Mouse (Mus musculus) liver, postnatal 0 days (tissue): Measurements from ENCODE around the gene Gadd45b. TPM values are rescaled to one million over a fixed set of nuclear protein-coding genes. Genes with fewer than 3 reads are reported as not detected.

Experiments used
- ATAC-seq: fragments of 200-750 bp; cut with Nextera tagmentation; 2 replicates; pipeline ENCODE4 v1.8.0; 2017; ENCODE audit warnings: mild to moderate bottlenecking, moderate library complexity
- DNase-seq: peaks from one replicate; pipeline ENCODE4 v3.0.0-alpha.2; 2016
- H3K27ac ChIP-seq: fragments of 300-500 bp; sonication (generic); 2 replicates; pipeline ENCODE4 v1.5.1; 2014; ENCODE audit warnings: antibody characterized with exemption, moderate library complexity, mild to moderate bottlenecking, low read depth
- H3K27me3 ChIP-seq: fragments of 300-500 bp; sonication (generic); 2 replicates; pipeline ENCODE4 v1.6.1; 2014; ENCODE audit warnings: low read length, control low read depth, mixed read lengths; ENCODE audit not compliant: insufficient read depth
- H3K36me3 ChIP-seq: fragments of 300-500 bp; sonication (generic); replicated peaks from 2 replicates; pipeline ENCODE4 v1.6.1; 2014; ENCODE audit warnings: mild to moderate bottlenecking, control low read depth, low read length, moderate library complexity, mixed read lengths; ENCODE audit not compliant: insufficient read depth
- H3K4me1 ChIP-seq: fragments of 300-500 bp; sonication (generic); 2 replicates; pipeline ENCODE4 v1.6.1; 2014; ENCODE audit warnings: antibody characterized with exemption, mild to moderate bottlenecking, control low read depth; ENCODE audit not compliant: insufficient read depth
- H3K4me2 ChIP-seq: fragments of 300-500 bp; sonication (generic); 2 replicates; pipeline ENCODE4 v1.6.1; 2014; ENCODE audit warnings: low read depth, mild to moderate bottlenecking, low read length, moderate library complexity, mixed read lengths
- H3K4me3 ChIP-seq: fragments of 300-500 bp; sonication (generic); 2 replicates; pipeline ENCODE4 v1.5.1; 2014; ENCODE audit warnings: low read depth, low read length
- H3K9ac ChIP-seq: fragments of 300-500 bp; sonication (generic); replicated peaks from 2 replicates; pipeline ENCODE4 v1.6.1; 2014; ENCODE audit warnings: mild to moderate bottlenecking, moderate library complexity
- H3K9me3 ChIP-seq: fragments of 300-500 bp; sonication (generic); 2 replicates; pipeline ENCODE4 v1.6.1; 2016; ENCODE audit warnings: mild to moderate bottlenecking, control low read depth, low read length, mixed read lengths
- CTCF ChIP-seq: sonication (generic); IDR thresholded peaks from 2 replicates; pipeline ENCODE4 v1.5.1; 2016; ENCODE audit warnings: antibody characterized with exemption, low read depth
- EP300 ChIP-seq: IDR thresholded peaks from 2 replicates; pipeline ENCODE4 v1.6.1; 2016; ENCODE audit warnings: antibody characterized with exemption, low read depth, mild to moderate bottlenecking
- WGBS: fragments of 180-500 bp; shearing (Covaris S2); extraction: QIAGEN DNeasy Blood & Tissue Kit; methylation state at CpG from one replicate; pipeline ENCODE4 v1.1.7; 2014; ENCODE audit not compliant: insufficient replicate concordance; 5-methylcytosine and 5-hydroxymethylcytosine counted together
- polyA plus RNA-seq: library from polyadenylated mRNA; unstranded; fragments of >200 nt; fragmentation: Nextera tagmentation; extraction: Ambion mirVana; gene quantifications from 2 replicates; pipeline ENCODE4 v1.2.1, GENCODE M21; 2015

Gene Gadd45b
- polyA plus RNA-seq, 1 experiment from 2014 or later: 18.7 TPM

- no peak for DNase-seq
- WGBS: 49% methylated on average over 2 of the region's 2 CpGs
- Histone ChIP-seq H3K9me3 (no peaks in the 10 kb centered on the region), H3K27ac (peak overlapping the region; percentile 58; the same call in 1 of the 2 replicates), H3K36me3 (no peaks in the 10 kb centered on the region), H3K4me1 (peaks cover 35% of the 10 kb centered on the region), H3K27me3 (no peaks in the 10 kb centered on the region), H3K4me3 (no peak overlapping the region), H3K9ac (no peak overlapping the region), H3K4me2 (no peak overlapping the region)
- no peak for ATAC-seq
- TF ChIP-seq CTCF (no peak), EP300 (peak; percentile 47; the same call in 1 of the 2 replicates)
Measured at GRCm38 (mm10) chr10:80915260-80915659, 14.6 kb upstream of the Gadd45b start.

DNA sequence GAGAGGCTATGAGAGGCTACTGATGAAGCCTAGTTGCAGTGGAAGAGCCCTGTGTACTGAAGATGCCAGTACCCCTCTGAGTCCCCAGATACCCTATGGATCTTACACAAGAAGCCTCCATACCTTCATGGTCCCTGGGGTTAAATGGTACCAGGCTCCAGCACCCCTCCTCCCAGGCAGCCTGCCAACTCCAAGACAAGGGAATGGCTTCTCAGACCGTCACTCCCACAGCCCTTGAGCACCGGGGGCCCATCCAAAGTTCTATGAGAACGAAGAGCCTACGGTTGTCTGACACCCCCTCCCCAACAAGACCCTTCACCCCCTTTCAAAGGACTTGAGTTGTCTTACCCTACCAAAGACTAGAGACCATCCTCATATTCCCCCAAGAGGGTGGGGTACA, 14.1 kb upstream of the Gadd45b start:
- TF ChIP-seq CTCF (no peak), EP300 (no peak)
- H3K4me3 ChIP-seq: no peak overlapping the region
- H3K9me3 ChIP-seq: no peaks in the 10 kb centered on the region
- DNase-seq (no peak), ATAC-seq (no peak)
- no peak overlapping the region for H3K4me2 ChIP-seq
- no peaks in the 10 kb centered on the region for H3K27me3 ChIP-seq
- WGBS: 70% methylated on average over 4 of the region's 4 CpGs
- H3K9ac ChIP-seq: no peak overlapping the region
- H3K27ac ChIP-seq: no peak overlapping the region
- peaks cover 35% of the 10 kb centered on the region for H3K4me1 ChIP-seq
- H3K36me3 ChIP-seq: no peaks in the 10 kb centered on the region

DNA sequence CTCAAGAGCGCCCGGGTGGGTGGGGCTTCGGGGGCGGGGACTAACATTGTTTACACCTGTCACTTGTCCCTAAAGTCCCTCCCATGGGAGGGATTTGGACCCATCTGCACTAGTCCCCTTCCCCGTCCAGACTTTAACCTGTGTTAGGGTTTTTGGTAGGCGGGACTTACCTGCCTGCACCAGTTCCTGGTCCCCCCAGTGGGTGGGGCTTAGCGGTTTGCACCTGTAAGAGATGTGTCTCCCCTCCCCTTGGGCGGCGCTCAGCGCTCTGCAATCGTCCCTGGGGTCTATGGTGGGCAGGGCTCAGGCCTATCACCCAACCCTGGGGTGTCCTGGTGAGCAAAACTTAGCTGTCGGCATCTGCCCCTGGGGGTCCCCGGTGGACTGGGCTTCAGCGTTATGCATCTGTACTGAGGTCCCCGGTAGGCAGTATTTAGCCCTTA, 12.5 kb upstream of the Gadd45b start:
- TF ChIP-seq EP300 (no peak), CTCF (no peak)
- Histone ChIP-seq H3K4me2 (peak overlapping the region; percentile 80), H3K9me3 (no peaks in the 10 kb centered on the region), H3K27me3 (no peaks in the 10 kb centered on the region), H3K9ac (peak overlapping the region; percentile 76), H3K36me3 (no peaks in the 10 kb centered on the region), H3K4me1 (peaks cover 42% of the 10 kb centered on the region), H3K4me3 (peak overlapping the region; percentile 85), H3K27ac (0 out of 2 replicates have a peak overlapping the region, but pooled peaks have one; percentile 70)
- under 1% methylated on average over 15 of the region's 15 CpGs for WGBS
- peak; percentile 62 for DNase-seq
- peak; percentile 57 for ATAC-seq

GRCm38 (mm10) chr10:80917779-80918434, 12.0 kb upstream of the Gadd45b start, which contains the start of gene Lmnb2:
TSS of gene Lmnb2 (minus strand) at chr10:80918245.
- DNase-seq: peak; percentile 77
- H3K9me3 ChIP-seq: no peaks in the 10 kb centered on the region
- peak within 1 kb of the TSS; percentile 85 for H3K4me3 ChIP-seq
- TF ChIP-seq CTCF (no peak), EP300 (no peak)
- H3K4me1 ChIP-seq: peaks cover 44% of the 10 kb centered on the region
- H3K9ac ChIP-seq: peak within 1 kb of the TSS; percentile 76
- peak within 1 kb of the TSS; percentile 70 for H3K27ac ChIP-seq
- H3K27me3 ChIP-seq: no peaks in the 10 kb centered on the region
- ATAC-seq: peak; percentile 49
- peak within 1 kb of the TSS; percentile 80 for H3K4me2 ChIP-seq
- H3K36me3 ChIP-seq: no peaks in the 10 kb centered on the region
- under 1% methylated on average over 59 of the region's 61 CpGs for WGBS

DNA sequence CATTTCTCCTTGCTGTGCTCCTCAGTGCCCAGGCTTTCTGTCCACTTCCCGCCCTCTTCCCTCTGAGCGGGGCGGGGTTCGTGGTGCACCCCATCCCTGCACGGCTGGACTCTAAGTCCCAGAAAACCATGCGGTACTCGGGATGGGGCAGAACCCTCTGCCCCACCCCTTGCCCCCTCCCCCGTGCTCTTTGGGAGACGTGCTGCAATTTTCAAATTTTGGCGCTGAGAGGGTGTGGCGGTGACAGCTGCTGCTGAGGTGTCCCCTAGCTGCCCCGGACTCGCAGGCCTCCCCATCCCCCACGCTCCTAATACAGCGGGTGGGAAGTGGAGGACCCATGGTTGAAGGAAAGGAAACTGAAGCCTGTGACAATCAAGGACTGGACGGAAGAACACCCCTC, 8.0 kb upstream of the Gadd45b start:
- Histone ChIP-seq H3K27ac (0 out of 2 replicates have a peak overlapping the region, but pooled peaks have one; percentile 29), H3K27me3 (no peaks in the 10 kb centered on the region), H3K9me3 (no peaks in the 10 kb centered on the region), H3K9ac (peak overlapping the region; percentile 54), H3K4me1 (peaks cover 15% of the 10 kb centered on the region; the same call in 1 of the 2 replicates), H3K36me3 (no peaks in the 10 kb centered on the region), H3K4me2 (peak overlapping the region; percentile 69), H3K4me3 (peak overlapping the region; percentile 33)
- TF ChIP-seq CTCF: no peak
- no peak for TF ChIP-seq EP300
- DNase-seq: peak; percentile 61
- peak; percentile 8; the same call in 1 of the 2 replicates for ATAC-seq
- WGBS: 6% methylated on average over 16 of the region's 16 CpGs

DNA sequence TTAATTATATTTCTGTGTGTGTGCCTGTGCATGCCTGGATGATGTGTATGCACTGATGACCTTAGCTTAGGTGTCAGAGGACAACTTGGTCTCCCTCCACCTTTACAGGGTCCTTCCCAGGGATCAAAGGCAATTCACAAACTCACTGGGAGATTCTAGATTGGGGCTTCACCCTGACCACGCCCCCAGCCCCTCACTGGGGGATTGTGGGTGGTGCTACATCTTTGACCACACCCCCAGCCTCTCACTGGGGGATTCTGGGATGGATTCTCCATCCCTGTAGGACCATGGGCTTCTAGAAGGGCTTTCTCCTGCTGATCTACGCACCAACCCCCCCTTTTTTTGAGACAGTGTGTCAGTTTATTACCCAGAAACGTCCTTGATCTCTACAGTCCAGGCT, 4.4 kb upstream of the Gadd45b start:
- TF ChIP-seq CTCF: no peak
- TF ChIP-seq EP300: no peak
- peaks cover 21% of the 10 kb centered on the region; the same call in 1 of the 2 replicates for H3K4me1 ChIP-seq
- DNase-seq: no peak
- H3K27ac ChIP-seq: no peak overlapping the region
- no peak overlapping the region for H3K4me2 ChIP-seq
- WGBS: 58% methylated on average over 3 of the region's 3 CpGs
- H3K9ac ChIP-seq: no peak overlapping the region
- H3K9me3 ChIP-seq: no peaks in the 10 kb centered on the region
- ATAC-seq: no peak
- H3K27me3 ChIP-seq: peaks cover 5% of the 10 kb centered on the region; the same call in 1 of the 2 replicates
- no peaks in the 10 kb centered on the region for H3K36me3 ChIP-seq
- H3K4me3 ChIP-seq: no peak overlapping the region
